Mouse (Mus musculus): Measurements from ENCODE around the gene Chd6.

DNA sequence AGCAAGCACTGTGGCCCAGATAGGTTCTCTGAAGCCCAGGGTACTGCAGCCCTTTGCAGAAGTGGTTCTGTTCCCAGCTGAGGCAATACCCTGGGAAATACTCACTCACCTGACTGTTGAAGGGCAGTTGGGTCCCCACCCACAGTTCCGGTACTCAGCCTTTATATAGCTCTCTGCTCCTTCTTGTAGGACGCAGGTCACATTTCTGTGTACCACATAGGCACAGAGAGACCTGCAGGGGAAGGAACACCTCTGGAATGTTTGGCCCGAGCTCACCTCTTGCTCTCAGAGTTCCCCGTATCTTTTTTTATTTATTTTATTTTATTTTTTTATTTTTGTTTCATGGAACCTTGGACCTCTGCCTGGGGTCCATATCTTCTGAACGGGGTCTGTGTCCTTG lies 198.2 kb downstream of the Chd6 start:
- no peak for TF ChIP-seq GATA1 (IDR thresholded peaks at IDR 0.05; ENCODE audit: low read length)
- no peak for TF ChIP-seq TAL1 (IDR thresholded peaks at IDR 0.05; ENCODE audit: low read length)

Data from erythroblast, embryonic 14.5 days (primary cell).